Mouse (Mus musculus) CH12.LX (cell line): ENCODE measurements at regions not wholly inside any gene's neighbourhood (a gene's known extent, or its start where the extent isn't known, plus 50 kb on each side); places are given as distances from the start of the nearest gene placed in this dataset.

Source experiments
- DNase-seq: peaks from one replicate; pipeline ENCODE4 v3.0.0-alpha.2; 2013; ENCODE audit errors: extremely low read depth
- H3K27ac ChIP-seq: 2 replicates; pipeline ENCODE4 v1.5.1; 2012; ENCODE audit warnings: low read depth, mild to moderate bottlenecking, control low read depth, moderate library complexity; ENCODE audit not compliant: insufficient read depth
- H3K27me3 ChIP-seq: replicated peaks from 2 replicates; pipeline ENCODE3; 2012; ENCODE audit warnings: inconsistent platforms
- H3K36me3 ChIP-seq, 2 experiments: replicated peaks in 1 of 2; 2 replicates each; pipeline versions ENCODE3 to v1.6.1; 2012; ENCODE audit warnings: inconsistent platforms in 1 of 2, low read length in 1 of 2, mild to moderate bottlenecking in 1 of 2, mixed read lengths in 1 of 2, moderate library complexity in 1 of 2; ENCODE audit not compliant: control insufficient read depth in 1 of 2, insufficient read depth in 1 of 2
- H3K4me1 ChIP-seq, 2 experiments: 2 replicates each; pipeline ENCODE4 v1.6.1; 2012; ENCODE audit warnings: inconsistent platforms in 1 of 2, moderate library complexity in 1 of 2; ENCODE audit not compliant: insufficient read depth in 2 of 2, control insufficient read depth in 1 of 2
- H3K4me2 ChIP-seq: 2 replicates; pipeline ENCODE4 v1.6.1; 2012; ENCODE audit warnings: low read depth, mild to moderate bottlenecking, control low read depth; ENCODE audit not compliant: poor library complexity, insufficient read depth, severe bottlenecking
- H3K4me3 ChIP-seq, 3 experiments: fragments of 150-350 bp in 1 of 3; sonication (generic) in 1 of 3; replicated peaks in 1 of 3; 2 replicates each; pipeline versions ENCODE3 to v1.5.1; 2011 to 2012; ENCODE audit warnings: low read depth in 2 of 3, low read length in 2 of 3, mild to moderate bottlenecking in 2 of 3, moderate library complexity in 2 of 3, control low read depth in 1 of 3, improper control_type of control experiment in 1 of 3, inconsistent platforms in 1 of 3, mixed read lengths in 1 of 3; ENCODE audit not compliant: poor library complexity in 1 of 3
- H3K79me2 ChIP-seq: replicated peaks from 2 replicates; pipeline ENCODE4 v1.6.1; 2012; ENCODE audit warnings: mild to moderate bottlenecking, moderate library complexity; ENCODE audit not compliant: control insufficient read depth, poor library complexity, insufficient read depth, severe bottlenecking; ENCODE audit errors: extremely low read depth
- H3K9ac ChIP-seq: 2 replicates; pipeline ENCODE4 v1.6.1; 2012; ENCODE audit warnings: low read depth, mild to moderate bottlenecking, control low read depth, moderate library complexity; ENCODE audit not compliant: insufficient read depth
- H3K9me3 ChIP-seq: replicated peaks from 2 replicates; pipeline ENCODE3; 2012; ENCODE audit warnings: low read length, inconsistent platforms, mixed read lengths
- BHLHE40 ChIP-seq: IDR thresholded peaks from 2 replicates; pipeline ENCODE4 v1.6.1; 2011; ENCODE audit warnings: mild to moderate bottlenecking, low read depth, low read length, improper control_type of control experiment
- CHD1 ChIP-seq: IDR thresholded peaks from 2 replicates; pipeline ENCODE4 v1.6.1; 2012; ENCODE audit warnings: low read depth, low read length, improper control_type of control experiment, inconsistent platforms
- CHD2 ChIP-seq: IDR thresholded peaks from 2 replicates; pipeline ENCODE4 v1.6.1; 2011; ENCODE audit warnings: low read length, improper control_type of control experiment
- CTCF ChIP-seq, 2 experiments: IDR thresholded peaks in 1 of 2; conservative IDR thresholded peaks in 1 of 2; 2 replicates each; pipeline ENCODE4 v1.5.1; 2011 to 2012; ENCODE audit warnings: low read depth in 2 of 2, low read length in 2 of 2, improper control_type of control experiment in 1 of 2, inconsistent platforms in 1 of 2, mild to moderate bottlenecking in 1 of 2, moderate library complexity in 1 of 2
- IRF4 ChIP-seq: IDR thresholded peaks from 2 replicates; pipeline ENCODE4 v1.6.1; 2014; ENCODE audit warnings: low read depth, mild to moderate bottlenecking, inconsistent platforms, low read length, improper control_type of control experiment
- JUND ChIP-seq: conservative IDR thresholded peaks from 2 replicates; pipeline ENCODE4 v1.6.1; 2011; ENCODE audit warnings: low read depth, low read length, improper control_type of control experiment
- KAT2A ChIP-seq: IDR thresholded peaks from 2 replicates; pipeline ENCODE4 v1.6.1; 2012; ENCODE audit warnings: low read length, improper control_type of control experiment, inconsistent platforms; ENCODE audit not compliant: insufficient replicate concordance
- MAFK ChIP-seq: IDR thresholded peaks from 2 replicates; pipeline ENCODE4 v1.6.1; 2011; ENCODE audit warnings: low read length, improper control_type of control experiment; ENCODE audit not compliant: insufficient replicate concordance
- MAX ChIP-seq: IDR thresholded peaks from 2 replicates; pipeline ENCODE4 v1.6.1; 2011; ENCODE audit warnings: low read length, improper control_type of control experiment
- MXI1 ChIP-seq: IDR thresholded peaks from 2 replicates; pipeline ENCODE4 v1.6.1; 2011; ENCODE audit warnings: mild to moderate bottlenecking, low read depth, low read length, improper control_type of control experiment
- MYC ChIP-seq: IDR thresholded peaks from 2 replicates; pipeline ENCODE4 v1.6.1; 2011; ENCODE audit warnings: low read depth, mild to moderate bottlenecking, improper control_type of control experiment, low read length
- NELFE ChIP-seq: IDR thresholded peaks from 2 replicates; pipeline ENCODE4 v1.6.1; 2011; ENCODE audit warnings: low read depth, low read length, improper control_type of control experiment
- NRF1 ChIP-seq: IDR thresholded peaks from 2 replicates; pipeline ENCODE4 v1.6.1; 2014; ENCODE audit warnings: low read depth, mild to moderate bottlenecking, inconsistent platforms, low read length, improper control_type of control experiment, moderate library complexity
- PAX5 ChIP-seq: IDR thresholded peaks from 2 replicates; pipeline ENCODE4 v1.6.1; 2012; ENCODE audit warnings: low read length, inconsistent platforms, mixed read lengths
- POLR2AphosphoS2 ChIP-seq: IDR thresholded peaks from 2 replicates; pipeline ENCODE4 v1.6.1; 2011; ENCODE audit warnings: low read depth, low read length, improper control_type of control experiment
- SIN3A ChIP-seq: IDR thresholded peaks from 2 replicates; pipeline ENCODE4 v1.6.1; 2012; ENCODE audit warnings: low read length, improper control_type of control experiment, inconsistent platforms
- ZC3H11A ChIP-seq: IDR thresholded peaks from 2 replicates; pipeline ENCODE4 v1.6.1; 2012; ENCODE audit warnings: low read depth, mild to moderate bottlenecking, inconsistent platforms, low read length, improper control_type of control experiment
- ZNF384 ChIP-seq: IDR thresholded peaks from 2 replicates; pipeline ENCODE4 v1.6.1; 2012; ENCODE audit warnings: low read depth, low read length, improper control_type of control experiment, inconsistent platforms
- dilution Hi-C: fragments of 300-500 bp; cut with MboI; formaldehyde crosslinking; loops from 2 replicates; pipeline ENCODE4 v1.14.3; 2020; ENCODE audit warnings: low sequenced_read_pairs; ENCODE audit not compliant: extremely low pct_unique_long_range_greater_than_20kb, extremely low pct_ligation_motif_present
- in situ Hi-C: fragments of 300-500 bp; cut with MboI; formaldehyde crosslinking; loops from 3 replicates; pipeline ENCODE4 v1.14.3; 2019; ENCODE audit warnings: low sequenced_read_pairs, low pct_ligation_motif_present, low pct_unique_long_range_greater_than_20kb, mixed read lengths

DNA sequence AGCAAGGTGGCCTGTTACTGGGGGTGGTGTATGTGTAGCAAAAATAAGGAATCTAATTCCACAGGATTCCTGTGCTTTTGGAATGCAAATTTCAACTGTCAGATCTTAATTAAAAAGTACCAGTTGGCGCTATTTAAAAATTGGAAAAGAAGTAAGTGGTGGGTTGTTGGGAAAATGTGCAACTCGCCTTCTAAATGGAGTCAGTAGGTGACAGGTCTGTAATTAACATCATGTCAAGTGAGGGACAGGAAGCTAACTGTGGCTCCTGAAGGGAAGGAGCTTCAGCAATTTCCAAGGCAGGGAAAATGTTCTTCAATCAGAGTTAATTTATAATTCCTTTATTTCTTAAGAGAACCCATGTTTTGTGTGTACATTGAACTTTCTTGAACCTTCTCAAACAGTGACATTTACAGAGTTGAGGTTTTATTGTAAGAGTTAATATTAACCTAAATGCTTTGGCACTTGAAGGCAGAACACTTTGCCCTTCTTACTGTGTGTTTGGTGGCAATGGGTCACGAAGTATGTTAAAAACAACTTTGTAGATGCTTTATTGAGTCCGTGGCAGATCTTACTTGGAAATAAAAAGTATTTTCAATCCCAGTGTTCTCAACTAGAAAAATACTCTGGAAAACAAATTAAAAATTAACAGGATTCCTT is 778.4 kb upstream of the Fat3 start:
- Histone ChIP-seq H3K9me3 (peaks cover 2% of the 10 kb centered on the region), H3K4me2 (no peak overlapping the region), H3K79me2 (no peaks in the 10 kb centered on the region), H3K36me3 (no peaks in the 10 kb centered on the region), H3K27ac (no peak overlapping the region), H3K9ac (no peak overlapping the region)
- dilution Hi-C loops = no loop called here
- TF ChIP-seq MXI1 (no peak), POLR2AphosphoS2 (no peak), NELFE (no peak), NRF1 (no peak), CHD1 (no peak), PAX5 (no peak), SIN3A (no peak), BHLHE40 (no peak), MAFK (no peak), KAT2A (no peak), ZC3H11A (no peak), CTCF (conservative IDR thresholded peaks at IDR 0.05 in 1 of 2, IDR thresholded peaks at IDR 0.05 in 1 of 2; ENCODE audit: low read depth in 2 of 2, low read length in 2 of 2) (no peak), MAX (no peak), MYC (no peak), CHD2 (no peak)
- TF ChIP-seq, all 38 proteins: peak for 0
- Histone ChIP-seq H3K27me3 (no peaks in the 10 kb centered on the region), H3K4me3 (no peak overlapping the region), H3K4me1 (no peaks in the 10 kb centered on the region)
- no peak for DNase-seq
- in situ Hi-C loops = no loop called here

DNA sequence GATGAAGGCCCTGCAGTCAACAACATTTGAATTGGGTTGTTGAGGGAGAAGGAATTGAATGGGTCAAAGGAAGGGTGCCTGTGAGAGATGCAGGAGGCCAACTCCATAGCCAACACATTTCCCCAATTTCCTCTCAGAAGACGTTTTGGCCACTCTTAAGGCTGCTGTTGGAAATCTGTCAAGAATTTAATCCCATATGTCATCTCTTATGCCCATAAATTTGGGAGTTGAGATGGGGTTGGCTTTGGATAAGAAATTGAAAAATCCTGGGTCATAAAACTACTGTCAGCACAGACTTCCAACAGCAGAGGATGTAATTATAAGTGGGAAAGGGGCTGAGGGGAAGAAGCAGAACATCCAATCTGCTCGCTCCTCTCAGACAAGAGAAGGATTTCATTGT is 771.5 kb upstream of the Fat3 start:
- Histone ChIP-seq H3K27ac (no peak overlapping the region), H3K4me1 (no peaks in the 10 kb centered on the region), H3K4me2 (no peak overlapping the region), H3K27me3 (no peaks in the 10 kb centered on the region), H3K9me3 (no peaks in the 10 kb centered on the region), H3K9ac (no peak overlapping the region), H3K79me2 (no peaks in the 10 kb centered on the region), H3K4me3 (no peak overlapping the region), H3K36me3 (no peaks in the 10 kb centered on the region)
- in situ Hi-C loops (no loop called here), dilution Hi-C loops (no loop called here)
- no peak for DNase-seq
- no peak for TF ChIP-seq IRF4
- TF ChIP-seq JUND = no peak
- TF ChIP-seq ZNF384 = no peak
